Mouse (Mus musculus) cerebellum, adult 2 months (tissue): ENCODE measurements around the gene Ulk4.

Source experiments
- CTCF ChIP-seq: fragments of 200-500 bp; IDR thresholded peaks from 2 replicates; pipeline ENCODE4 v1.5.1; 2011; ENCODE audit warnings: low read depth, mild to moderate bottlenecking, control low read depth, low read length, moderate library complexity, borderline replicate concordance; ENCODE audit not compliant: insufficient read depth
- POLR2A ChIP-seq: fragments of 200-500 bp; IDR thresholded peaks from 2 replicates; pipeline ENCODE4 v1.6.1; 2011; ENCODE audit warnings: low read length, control low read depth, borderline replicate concordance; ENCODE audit not compliant: insufficient read depth

- no peak for TF ChIP-seq POLR2A
- no peak for TF ChIP-seq CTCF
Measured at GRCm38 (mm10) chr9:121195106-121195505, 81.9 kb downstream of the Ulk4 start.
